Mouse (Mus musculus): ENCODE measurements around the gene Gm4131.
A peak's percentile ranks its signal among the peaks of the same experiment; 100 is the strongest.
"Not testable (repeated sequence)": the region's sequence is repeated elsewhere in the genome, so short reads cannot be mapped to it uniquely, and the experiment has no call there.

Gm4131 gene

DNA sequence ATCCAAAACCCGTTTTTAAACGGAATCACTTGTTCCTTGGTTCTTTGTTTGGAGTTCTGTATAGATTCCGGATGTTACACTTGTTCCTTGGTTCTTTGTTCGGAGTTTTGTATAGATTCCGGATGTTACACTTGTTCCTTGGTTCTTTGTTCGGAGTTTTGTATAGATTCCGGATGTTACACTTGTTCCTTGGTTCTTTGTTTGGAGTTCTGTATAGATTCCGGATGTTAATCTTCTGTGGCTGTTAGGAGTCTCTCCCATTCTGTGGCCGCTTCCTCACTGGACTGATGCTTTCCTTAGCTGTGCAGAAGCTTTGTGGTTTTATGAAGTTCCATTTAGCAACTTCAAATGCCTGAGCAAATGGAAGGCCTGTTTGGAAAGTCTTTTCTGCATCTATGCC, at the start of gene Gm4131:
Gene Gm4131 (minus strand): TSS at position 101 of the 400 bp plus-strand sequence.
- DNase-seq = not testable (repeated sequence)

DNA sequence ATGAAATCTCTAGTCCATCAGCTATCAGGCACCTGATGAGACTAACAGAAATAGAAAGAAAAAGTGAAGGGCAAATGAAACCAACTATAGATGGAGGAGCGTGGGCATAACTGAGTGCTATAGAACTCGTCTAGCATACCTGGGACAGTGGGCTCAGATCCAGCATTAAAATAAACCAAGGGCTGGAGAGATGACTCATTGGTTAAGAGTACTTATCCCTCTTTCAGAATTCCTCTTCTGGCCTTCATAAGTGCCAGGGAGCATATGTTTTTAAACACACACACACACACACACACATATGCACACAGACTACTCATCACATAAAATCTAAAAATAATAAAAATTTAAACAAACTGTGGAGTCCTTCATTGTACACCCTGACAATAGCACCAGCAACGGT, 43.2 kb upstream of the Gm4131 start:
- DNase-seq = no peak

DNA sequence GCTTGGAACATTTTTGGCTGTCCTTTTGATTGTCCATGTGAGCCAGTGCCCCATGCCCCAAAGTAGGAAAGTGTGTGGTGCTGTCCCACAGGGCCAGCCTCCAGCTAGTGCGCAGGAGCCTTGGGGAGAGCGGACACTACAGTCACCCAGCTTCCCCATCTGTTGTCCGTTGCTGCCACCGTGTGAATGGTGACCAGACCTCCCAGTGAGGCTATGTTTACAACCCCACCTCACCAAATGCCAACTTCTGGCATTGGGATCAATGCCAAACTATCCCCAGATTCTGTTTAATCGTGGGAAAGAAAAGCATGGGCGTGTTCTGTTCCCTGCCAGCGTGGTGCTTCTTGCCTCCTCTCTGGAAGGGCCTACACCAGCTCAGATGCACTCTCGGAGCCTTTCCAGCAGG, 41.1 kb upstream of the Gm4131 start:
- peak in 1 of 2 experiments; percentile 27 for DNase-seq

DNA sequence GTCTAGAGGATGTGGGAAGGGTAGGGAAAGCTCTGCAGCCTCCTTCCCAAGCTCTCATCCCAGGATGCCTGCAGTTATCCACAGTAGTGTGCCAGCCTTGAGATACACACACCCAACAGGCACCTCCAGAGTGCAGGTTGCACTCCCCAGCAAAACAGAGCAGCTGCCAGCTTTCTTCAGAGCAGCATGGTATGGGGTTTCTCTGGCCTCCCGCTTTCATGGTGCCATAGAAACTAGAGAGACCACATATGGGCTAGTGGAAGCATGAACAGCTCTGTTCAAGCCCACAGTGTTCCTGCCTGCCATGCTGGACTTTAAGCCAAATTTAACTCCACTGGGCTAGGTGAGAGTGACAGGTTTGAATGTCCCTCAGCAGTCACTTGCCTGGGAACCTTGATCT, 36.1 kb upstream of the Gm4131 start:
- no peak for DNase-seq

DNA sequence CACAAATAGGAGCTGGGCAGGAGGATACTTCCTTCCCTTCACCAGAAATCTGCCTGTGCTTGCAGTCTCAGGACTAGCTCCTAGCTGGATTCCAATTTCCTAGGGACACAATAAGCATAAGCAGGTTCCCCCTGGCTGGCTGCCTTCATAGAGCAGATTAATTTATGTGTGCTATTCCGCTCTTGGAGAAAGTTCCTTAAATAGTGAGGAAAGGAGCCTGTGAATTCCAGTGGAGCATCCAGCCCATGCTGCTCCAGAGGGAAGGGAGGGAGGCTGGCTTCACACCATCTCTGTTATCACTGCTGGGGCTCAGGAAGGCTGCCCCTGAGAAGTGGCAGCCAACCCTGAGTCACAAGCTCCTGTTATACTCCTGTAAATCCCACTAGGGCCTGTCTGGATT, 35.5 kb upstream of the Gm4131 start:
- DNase-seq = peak in 1 of 2 experiments; percentile 35

DNA sequence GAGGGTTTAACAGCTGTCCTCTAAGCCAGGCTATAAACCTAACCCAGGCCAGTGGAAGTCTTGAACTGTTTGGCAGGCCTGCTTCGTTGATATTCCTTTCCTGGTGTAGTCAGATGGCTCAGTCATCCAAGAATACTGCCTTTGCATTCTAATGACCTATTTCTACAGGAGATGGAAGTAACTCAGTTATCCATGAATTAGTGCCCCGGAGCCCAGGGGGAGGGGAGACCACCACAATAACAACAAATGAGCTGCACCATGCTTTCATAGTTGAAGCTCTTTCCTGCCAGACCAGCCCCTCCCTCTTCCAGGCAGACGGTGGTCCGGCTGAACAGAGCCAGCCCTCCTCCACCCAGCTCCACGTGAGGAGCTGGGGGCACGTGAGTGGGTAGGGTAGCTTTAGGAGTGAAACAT, 33.4 kb upstream of the Gm4131 start:
- DNase-seq = peak in 1 of 2 experiments; percentile 28

DNA sequence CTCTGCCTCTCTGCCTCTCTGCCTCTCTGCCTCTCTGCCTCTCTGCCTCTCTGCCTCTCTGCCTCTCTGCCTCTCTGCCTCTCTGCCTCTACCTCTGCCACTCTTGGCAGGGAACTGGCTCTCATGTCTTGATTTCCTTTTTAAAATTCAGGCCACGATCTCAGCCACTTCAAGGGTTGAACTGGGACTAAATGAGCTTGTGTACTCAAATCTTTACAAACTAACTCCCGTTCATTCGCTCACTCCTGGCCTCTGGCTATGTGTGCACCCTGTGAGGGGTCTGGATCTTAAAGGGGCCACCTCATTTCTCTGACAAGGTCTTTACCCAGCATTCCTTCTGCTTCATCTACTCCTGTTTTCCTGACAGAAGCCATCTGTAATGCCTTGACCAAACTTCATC, 18.6 kb upstream of the Gm4131 start:
- no peak for DNase-seq

DNA sequence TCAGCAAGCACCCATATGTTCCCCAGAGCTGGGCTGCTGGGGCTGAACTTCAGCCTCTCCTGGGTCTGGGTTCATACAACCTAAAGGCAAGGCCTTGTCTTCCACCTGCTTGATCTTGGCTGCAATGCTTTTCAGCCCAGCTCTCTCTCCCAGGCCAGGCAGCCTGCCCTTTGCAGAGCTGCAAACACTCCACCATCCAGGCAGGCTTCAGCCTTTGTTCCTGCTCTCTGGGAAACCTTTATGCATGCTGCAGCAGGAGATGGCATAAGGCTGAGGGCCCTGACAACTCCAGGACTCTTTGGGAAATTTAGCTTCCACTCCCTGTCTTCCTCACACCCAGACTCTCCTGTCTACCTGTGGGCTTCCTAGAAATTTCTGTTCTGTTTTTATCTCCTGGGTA, 17.9 kb upstream of the Gm4131 start:
- no peak for DNase-seq

DNA sequence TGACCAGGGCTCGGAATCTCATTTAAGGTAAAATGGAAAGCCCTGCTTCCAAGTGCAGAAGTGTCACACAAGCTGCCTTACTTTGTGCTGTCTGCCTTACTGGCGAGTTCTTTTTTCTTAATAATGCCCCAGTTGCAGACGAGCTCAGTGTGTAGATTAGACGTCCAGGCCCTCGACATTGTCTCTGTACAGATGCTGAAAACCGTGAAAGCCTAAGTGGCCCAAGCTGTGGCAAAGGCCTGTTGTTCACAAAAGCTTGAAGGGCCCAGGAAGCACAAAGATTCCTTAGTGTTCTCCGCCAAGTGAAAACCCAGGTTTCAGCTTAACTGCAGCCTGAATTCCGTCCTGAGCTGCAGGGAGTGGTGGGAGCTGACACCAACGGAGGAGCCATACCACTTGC, 15.0 kb upstream of the Gm4131 start:
- no peak for DNase-seq

DNA sequence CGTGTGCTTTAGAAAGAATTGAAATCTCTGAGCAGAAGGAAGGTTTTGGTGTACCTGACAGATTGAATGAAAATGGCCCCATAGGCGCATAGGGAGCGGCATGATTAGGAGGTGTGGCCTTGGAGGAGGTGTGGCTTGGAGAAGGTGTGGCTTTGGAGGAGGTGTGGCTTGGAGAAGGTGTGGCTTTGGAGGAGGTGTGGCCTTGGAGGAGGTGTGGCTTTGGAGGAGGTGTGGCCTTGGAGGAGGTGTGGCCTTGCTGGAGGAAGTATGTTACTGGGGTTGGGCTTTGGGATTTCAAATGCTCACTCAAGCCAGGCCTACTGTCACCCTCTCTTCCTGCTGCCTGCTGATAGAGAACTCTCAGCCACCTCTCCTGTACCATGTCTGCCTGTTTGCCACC, 14.2 kb upstream of the Gm4131 start:
- DNase-seq = no peak

DNA sequence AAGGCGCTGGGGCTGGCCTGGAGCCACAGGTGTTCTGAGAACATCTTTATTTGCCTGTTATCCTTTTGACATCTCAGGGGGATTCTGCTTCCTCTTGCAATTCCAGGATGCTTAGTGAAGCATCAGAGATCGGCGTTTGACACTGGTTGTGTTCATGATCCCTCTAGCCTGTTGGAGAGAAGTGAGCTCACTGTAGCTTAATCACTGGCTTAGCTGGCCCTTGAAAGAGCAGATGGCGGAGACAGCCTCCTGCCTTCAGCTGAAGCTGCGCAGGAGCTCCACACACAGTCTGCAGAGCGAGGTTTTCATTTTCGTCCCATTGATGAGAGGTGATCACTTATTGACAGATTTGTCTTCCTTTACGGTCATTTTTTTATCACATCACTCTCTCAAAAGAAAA, 9.1 kb upstream of the Gm4131 start:
- DNase-seq = no peak

DNA sequence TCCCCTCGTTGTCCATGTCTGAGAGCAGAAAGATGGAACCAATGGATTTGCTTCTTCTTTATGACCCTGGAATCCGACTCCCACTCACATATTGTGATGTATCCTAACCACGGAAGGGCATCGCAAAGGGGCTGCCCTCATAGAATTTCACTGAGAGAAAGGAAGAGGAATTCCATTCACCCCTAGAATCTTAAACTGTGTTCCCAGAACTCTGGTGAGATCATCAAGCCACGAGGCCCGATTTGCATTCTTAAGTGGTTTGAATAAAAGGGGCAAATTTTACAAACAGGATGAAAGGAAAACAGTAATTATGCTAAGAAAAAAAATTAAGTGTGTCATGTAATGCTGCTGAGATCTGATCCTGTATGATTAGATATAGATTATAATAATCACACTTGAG, 8.2 kb upstream of the Gm4131 start:
- DNase-seq = no peak

DNA sequence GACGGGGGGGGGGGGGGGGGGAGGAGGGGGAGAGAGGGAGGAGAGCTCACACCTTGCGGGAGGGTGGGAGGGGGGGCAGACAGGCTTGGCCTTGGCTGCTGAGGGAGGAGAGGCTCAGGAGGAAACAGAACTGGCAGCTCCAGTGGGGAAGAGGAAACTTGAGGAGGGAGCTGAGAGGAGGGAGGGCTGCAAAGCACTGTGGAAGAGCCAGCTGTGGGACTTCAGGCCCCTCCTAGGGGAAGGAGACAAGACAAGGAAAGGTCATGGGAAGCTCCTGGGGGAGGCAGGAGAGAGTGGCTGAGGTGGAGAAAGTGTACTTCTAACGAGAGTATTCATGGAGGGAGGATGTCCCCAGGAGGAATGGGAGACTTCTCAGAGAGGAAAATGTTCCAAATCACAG, 6.7 kb upstream of the Gm4131 start:
- peak; percentile 22 to 43 for DNase-seq

DNA sequence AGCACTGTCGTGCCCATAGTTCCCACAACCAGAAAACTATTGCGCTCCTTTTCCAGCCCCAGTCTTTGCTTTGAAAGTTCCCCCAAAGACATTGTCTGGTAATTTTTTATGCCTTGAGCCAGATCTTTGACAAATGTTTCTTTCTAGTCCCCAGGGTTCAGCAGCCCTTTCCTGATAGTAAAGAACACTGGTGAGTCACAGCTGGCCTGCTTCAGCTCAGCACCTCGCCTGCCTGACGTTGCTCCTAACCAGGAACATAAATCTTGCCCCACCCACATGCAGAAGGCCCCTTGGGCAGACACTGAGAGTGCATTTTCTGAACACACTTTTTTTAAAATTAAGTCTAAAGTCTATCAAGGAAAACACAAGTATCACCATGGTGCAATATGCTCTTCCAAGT, 3.6 kb upstream of the Gm4131 start:
- DNase-seq = peak; percentile 32 to 54

DNA sequence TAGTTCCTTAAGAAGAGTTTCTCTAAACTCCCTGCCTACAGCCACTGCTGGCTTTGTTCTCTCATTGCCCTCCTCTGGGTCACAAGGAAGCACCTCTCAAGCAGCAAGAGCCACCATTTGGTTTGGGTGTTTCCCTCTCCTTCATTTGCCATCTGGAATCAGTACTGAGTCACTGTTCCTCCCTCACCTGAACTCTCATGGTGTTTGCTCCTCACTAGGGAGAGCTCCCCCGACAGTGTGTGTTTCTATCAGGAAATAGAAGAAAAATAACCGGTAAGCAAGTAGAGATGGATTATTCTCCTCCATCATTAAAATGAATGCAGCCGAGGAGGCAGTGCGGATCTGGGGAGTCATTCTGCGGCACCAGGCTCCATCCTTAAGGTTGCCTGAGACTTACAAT, 2.7 kb upstream of the Gm4131 start:
- no peak for DNase-seq

DNA sequence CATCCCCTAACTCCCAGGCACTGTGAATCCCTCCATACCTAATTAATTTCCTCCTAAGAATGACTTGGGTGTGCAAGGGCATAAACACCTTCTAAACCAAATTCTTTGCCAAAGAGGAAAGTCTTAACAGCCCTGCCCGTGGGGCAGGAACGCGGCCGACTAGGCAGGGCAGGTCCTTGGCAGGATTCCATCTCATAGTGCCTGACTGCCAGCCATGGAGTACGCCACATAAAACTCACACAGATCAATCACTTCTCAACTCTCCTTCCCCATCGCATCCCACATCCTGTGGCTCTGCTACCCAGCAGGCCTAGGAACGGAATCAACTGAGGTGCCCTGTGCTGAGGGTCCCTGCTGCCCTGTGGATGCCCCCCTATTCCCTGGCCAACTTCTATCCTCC, 3.0 kb downstream of the Gm4131 start:
- DNase-seq = peak; percentile 40 to 61

DNA sequence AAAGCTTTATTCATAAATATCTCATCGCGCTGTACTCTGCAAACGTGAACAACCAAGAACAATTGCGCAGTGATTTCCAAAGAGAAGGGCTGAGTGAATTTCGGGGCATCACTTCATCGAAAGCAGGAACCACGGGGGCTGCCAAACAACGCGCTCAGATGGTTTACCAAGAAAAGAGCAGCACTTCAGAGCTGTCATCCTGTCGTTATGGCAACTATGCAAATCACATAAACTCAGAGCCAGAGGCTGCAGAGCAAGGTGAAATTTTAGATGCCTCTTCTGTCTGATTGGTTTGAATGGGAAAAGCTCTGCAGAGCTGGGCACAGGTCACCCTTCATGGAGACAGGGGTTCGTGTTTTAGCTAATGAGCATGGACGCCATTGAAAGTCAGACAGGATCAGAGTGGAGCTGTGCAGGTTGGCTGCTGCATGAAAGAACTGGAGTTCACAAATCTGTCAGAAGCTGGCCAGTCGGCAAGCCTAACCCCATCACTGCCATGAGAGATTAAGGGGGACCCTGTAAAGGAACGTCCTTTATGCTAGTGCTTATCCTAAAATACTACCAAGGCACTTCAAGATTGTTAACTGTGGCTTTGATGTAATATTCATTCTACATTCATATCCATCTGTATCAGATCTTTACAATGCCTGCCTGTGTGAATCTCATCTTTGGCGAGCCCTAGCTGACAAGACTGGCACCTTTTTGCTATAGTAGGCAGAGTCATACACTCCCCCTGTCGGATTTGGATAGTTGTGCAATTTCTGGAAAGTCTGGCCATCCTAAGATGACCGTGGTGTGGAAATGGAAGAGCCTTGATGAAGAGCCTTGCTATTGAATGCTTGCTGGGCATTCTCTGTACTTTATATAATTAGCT, 4.6 kb downstream of the Gm4131 start:
- DNase-seq = no peak

DNA sequence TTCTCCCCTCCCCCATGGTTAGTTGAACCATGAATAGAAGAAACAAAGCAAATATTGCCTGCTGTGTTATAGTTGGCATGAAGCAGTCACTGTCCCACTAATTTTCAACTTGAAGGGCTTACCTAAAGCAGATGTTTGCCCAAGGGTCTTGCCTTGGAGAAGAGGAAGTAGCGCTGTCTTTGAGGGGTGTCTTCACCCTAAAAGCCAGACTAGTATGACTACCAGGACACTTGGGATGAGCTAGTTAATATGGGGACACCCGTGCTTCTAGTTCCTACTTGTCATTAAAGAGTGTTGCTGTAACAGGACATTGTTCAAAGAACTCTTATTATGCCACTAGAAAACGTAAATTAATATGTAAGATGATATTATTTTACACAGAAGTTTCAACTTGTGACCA, 9.6 kb downstream of the Gm4131 start:
- no peak for DNase-seq

DNA sequence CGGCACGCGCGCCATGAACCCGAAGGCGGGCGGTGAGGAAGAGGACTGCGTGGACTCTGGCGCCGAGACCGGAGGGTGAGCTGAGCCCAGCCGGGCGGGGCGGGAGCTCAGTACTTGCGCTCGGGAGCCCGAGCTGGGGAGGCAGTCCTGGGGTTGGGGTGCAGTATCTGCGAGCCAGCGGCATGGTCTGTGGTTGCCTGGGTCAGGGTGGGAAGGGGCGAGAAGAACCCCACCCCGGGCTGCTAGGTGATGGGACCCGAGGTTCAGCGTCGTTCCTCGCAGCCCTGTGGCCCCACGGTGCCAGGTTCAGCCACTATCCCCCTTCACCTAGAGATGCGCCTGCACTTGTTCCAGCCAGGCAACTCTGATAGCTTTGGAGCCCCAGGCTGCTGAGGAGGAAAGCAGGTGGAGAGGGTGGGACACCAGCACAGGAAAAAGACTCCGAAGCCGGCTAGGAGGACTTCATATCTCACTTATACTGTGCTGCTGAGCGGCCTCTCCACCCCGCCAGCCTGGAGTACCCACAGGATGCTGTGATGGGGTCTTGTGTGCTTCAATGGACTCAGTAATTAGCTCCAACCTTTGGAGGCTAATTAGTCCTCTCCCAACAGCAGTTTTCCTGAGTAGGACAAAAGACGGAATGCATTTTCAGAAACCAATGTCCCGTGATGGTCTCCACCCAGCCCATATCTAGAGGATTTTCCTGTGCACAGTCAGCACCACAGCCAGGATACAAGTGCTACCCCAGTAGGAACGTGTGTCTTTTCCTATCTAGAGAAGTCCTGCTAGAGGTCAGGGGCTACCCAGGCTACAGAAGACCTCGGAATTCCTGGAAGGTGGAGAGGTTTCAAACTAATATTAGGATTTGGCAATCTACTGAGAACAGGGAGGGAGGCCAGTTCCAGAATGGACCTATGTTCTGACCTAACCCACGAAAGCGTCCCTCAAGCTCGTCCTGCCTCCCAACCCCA, 10.6 kb downstream of the Gm4131 start:
- DNase-seq = peak; percentile 26 to 44

DNA sequence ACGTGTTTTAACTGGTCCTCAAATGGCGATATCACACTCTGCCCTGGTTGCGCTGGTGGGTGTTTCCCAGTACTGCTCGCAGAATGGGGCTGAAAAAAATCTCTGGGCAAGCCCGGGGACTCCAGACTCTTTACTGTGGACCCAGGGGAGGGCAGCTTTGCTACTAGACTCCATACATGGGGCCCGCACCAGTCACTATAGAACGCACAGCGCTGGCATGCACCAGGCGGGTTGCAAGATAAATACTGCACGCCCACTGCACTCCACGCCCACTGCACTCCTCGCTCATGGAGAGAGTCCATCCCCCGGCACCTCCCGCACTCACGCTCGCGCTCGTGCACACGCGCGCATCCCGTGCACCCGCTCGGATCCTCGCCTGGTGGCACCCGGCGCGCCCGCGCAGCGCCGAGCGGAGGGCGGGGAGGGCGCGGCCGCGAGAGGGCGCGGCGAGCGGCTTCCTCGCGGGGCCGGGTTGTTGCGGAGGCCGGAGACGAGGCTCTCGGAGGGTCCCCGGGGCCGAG, 11.4 kb downstream of the Gm4131 start, which contains the start of gene Fam124a:
Gene Fam124a (plus strand): TSS at position 429 of the 521 bp plus-strand sequence.
- DNase-seq = peak; percentile 82 to 88

DNA sequence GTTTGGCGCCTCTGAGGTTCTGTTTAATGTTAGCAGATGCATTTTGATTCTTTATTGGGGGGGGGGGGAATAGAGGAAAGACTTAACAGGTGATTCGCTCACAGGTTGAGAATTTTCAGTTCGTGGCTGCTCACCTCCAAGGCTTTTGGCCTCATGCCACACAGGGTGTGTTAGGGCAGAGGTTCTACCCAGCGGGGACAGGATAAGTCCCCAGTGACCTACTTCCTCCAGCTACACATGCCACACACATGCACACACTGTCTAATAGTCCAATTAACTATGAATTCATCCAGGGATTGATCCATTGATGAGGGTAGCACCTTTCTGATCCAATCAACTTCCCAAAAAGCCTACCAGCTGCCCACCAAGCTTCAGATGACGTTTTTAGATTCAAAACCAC, 12.9 kb downstream of the Gm4131 start:
- DNase-seq = no peak

DNA sequence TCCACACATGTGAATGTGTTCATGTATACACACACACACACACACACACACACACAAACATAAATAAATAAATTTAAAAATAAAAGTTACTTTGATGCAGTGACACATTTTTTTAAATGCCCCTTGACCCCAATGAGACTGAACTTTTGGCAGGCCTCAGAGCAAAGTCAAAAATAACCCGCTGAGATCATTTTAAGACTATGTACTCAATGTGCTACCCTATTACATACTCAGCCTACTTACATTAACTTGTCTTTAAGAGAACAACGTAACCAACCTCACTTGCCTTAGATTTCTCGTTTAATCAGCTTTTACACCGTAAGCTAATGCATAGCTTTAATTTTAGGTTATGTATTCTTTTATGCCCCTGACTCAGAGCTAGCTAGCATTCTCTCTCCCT, 13.9 kb downstream of the Gm4131 start:
- DNase-seq = no peak

DNA sequence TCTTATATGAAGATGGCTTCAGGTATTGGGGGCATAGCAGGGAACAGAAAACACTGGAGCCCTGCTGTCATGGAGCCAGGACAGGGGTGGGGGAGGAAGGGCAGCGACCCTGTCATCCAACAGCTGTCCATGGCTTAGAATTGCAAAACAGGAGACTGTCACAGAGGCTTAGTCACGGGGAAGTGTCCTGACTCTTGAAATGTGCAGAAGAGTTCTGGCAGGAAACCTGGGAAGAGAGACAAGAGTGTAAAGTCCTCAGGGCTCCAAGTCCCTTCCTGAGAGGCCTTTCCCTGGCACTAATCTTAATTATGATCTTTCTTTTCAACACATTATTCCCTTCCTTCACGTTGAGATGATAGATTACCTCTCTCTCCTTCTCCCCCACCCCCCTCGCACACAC, 16.6 kb downstream of the Gm4131 start:
- no peak for DNase-seq

Measured in kidney, postnatal 4 days (tissue).